ENCODE assay signal across 22 mouse cellular contexts in the genomic region with DNA sequence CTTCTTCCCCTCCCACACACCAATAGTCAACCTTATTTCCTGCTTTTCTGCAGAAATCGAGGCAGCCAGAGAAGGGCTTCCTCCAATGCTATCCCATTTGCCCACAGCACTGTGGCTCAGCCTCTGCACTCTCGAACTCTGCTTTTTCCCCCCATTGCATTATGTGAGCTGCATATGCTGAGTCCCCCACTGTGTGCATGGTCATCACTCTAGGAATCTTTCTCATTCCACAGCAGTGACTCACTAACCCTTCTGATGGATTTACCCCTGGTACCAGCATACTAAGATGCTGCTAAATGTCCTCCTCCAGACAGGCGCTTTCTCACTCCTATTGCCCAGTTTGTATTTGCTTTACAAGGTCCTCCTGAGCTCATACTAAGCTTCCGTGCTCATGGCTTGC. TPM values are rescaled to one million over a fixed set of nuclear protein-coding genes. Genes with fewer than 3 reads are reported as not detected.
DNase-seq lines count a peak whose midpoint lies in the region; ATAC-seq and TF ChIP-seq lines count a peak whose summit lies in the region.
"Had no signal": no experiment of that assay in that cellular context is flagged by ENCODE, and none has a peak within 500 bp of the region (broad histone marks: within the 10 kb centered on the region; RNA-seq: fewer than 3 reads in every experiment).

No protein-coding gene starts in this region.

- no peaks in the 10 kb centered on the region for H3K9me3 ChIP-seq in embryonic facial prominence, embryonic 10.5 days
- H3K9me3 ChIP-seq: embryonic facial prominence, embryonic 12.5 days; forebrain, embryonic 13.5 days; forebrain, embryonic 15.5 days had no signal

- POLR2A ChIA-PET in Patski (lab: Charles Lee) = no interaction called here

- no peaks in the 10 kb centered on the region for H3K36me3 ChIP-seq in embryonic facial prominence, embryonic 10.5 days (replicated peaks)
- H3K36me3 ChIP-seq: embryonic facial prominence, embryonic 12.5 days; G1E had no signal

- DNase-seq in 3T3-L1 (ENCODE audit: low read depth, low spot score) (peak; percentile 70), Patski (ENCODE audit: low read depth, low spot score) (no peak)
- peak; percentile 70 for DNase-seq in Muller cell, postnatal 12 days (ENCODE audit: inconsistent ontology term)
- no peak for DNase-seq in kidney, adult 11 months
- DNase-seq in embryonic facial prominence, embryonic 10.5 days (ENCODE audit: low spot score) = no peak
- DNase-seq: adrenal gland, adult 2 months; adrenal gland, postnatal 10 days; adrenal gland, postnatal 25 days; B cell, adult 2 months; cerebellum, adult 11 months; cerebellum, adult 18-20 months; cerebellum, adult 8-10 months; cerebellum, adult 9-11 months; cerebellum, postnatal 14 days; cerebellum, postnatal 36 days; embryo, embryonic 11 days; forebrain, postnatal 0 days had no signal

- CTCF ChIA-PET in Patski (lab: Charles Lee) = interaction anchor here (0.6 to 1.2 kb wide), 3 partner anchors 12 to 171 kb away, joined by 3 to 4 read pairs (median 4); no protein-coding TSS in a partner anchor

- H3K27ac ChIP-seq in embryonic facial prominence, embryonic 10.5 days (replicated peaks) = no peak overlapping the region
- H3K27ac ChIP-seq: embryonic facial prominence, embryonic 12.5 days; forebrain, embryonic 13.5 days; forebrain, embryonic 15.5 days had no signal

- 79% methylated on average over 4 of the region's 4 CpGs for WGBS in embryonic facial prominence, embryonic 10.5 days

- no peak overlapping the region for H3K4me3 ChIP-seq in embryonic facial prominence, embryonic 10.5 days
- H3K4me3 ChIP-seq: embryonic facial prominence, embryonic 12.5 days; forebrain, embryonic 13.5 days; forebrain, embryonic 15.5 days had no signal

- H3K4me1 ChIP-seq in embryonic facial prominence, embryonic 10.5 days = peaks cover 9% of the 10 kb centered on the region
- H3K4me1 ChIP-seq: embryonic facial prominence, embryonic 12.5 days; forebrain, embryonic 15.5 days had no signal

- H3K27me3 ChIP-seq in Patski = no peaks in the 10 kb centered on the region
- no peaks in the 10 kb centered on the region for H3K27me3 ChIP-seq in embryonic facial prominence, embryonic 10.5 days (replicated peaks; ENCODE audit: low read depth, poor library complexity, severe bottlenecking)
- H3K27me3 ChIP-seq: embryonic facial prominence, embryonic 12.5 days; forebrain, embryonic 13.5 days; forebrain, embryonic 15.5 days had no signal

- in situ Hi-C loops in Patski (cut with MboI; ENCODE audit: low pct_unique_long_range_greater_than_20kb) = loop anchor here (25.0 kb wide), 1 partner anchor 1176 kb away; the partner anchor contains the start of gene Spdl1

- peak; percentile 95 for ATAC-seq in Patski
- ATAC-seq: CD4-positive, CD25-positive, alpha-beta regulatory T cell, adult 4 months; forebrain, embryonic 13.5 days; forebrain, embryonic 15.5 days; forebrain, postnatal 0 days had no signal

- no peak for TF ChIP-seq CTCF in Patski (IDR thresholded peaks at IDR 0.05)

RNA-seq across cellular contexts. Expression of gene Wwc1, which starts 32.9 kb away (rescaled TPM):
- polyA plus RNA-seq in Patski (2021) = 384 TPM
- 4.2 and 4.4 TPM in 2 replicates for polyA plus RNA-seq in embryonic facial prominence, embryonic 10.5 days (2016; fragmentation: Nextera tagmentation; extraction: Ambion mirVana)

Comparison
In these comparisons a context has a peak if more than half of its experiments do, and no peak if none do; other contexts are left out.
1. DNase-seq: peak in 3T3-L1 (single experiment) and Muller cell, postnatal 12 days (single experiment); none in Patski (single experiment), kidney, adult 11 months (single experiment) and embryonic facial prominence, embryonic 10.5 days (single experiment).
2. RNA of gene Wwc1, which starts 32.9 kb away (polyA plus RNA-seq): 384 TPM in Patski (single experiment); 4.2 to 4.4 TPM in embryonic facial prominence, embryonic 10.5 days; every median in the first group is over 10 times any median in the second.